Mouse (Mus musculus): ENCODE measurements around the gene Mefv. TPM values are rescaled to one million over a fixed set of nuclear protein-coding genes. Genes with fewer than 3 reads are reported as not detected.

The Mefv gene
- polyA plus RNA-seq (2015; fragmentation: Nextera tagmentation; extraction: Ambion mirVana), result not detected in 2 replicates

- TF ChIP-seq EP300 (optimal IDR thresholded peaks at IDR 0.05), result no peak
- no peak for TF ChIP-seq CTCF (IDR thresholded peaks at IDR 0.05; ENCODE audit: low read depth)
- H3K9me3 ChIP-seq (ENCODE audit: control insufficient read depth, low read length), result no peaks in the 10 kb centered on the region
- no peaks in the 10 kb centered on the region for H3K4me1 ChIP-seq (replicated peaks; ENCODE audit: control insufficient read depth, insufficient read depth)
- ATAC-seq (ENCODE audit: low FRiP score, low TSS enrichment) (no peak), DNase-seq (ENCODE audit: low spot score) (no peak)
- WGBS, result 93% methylated on average over 6 of the region's 6 CpGs
- no peaks in the 10 kb centered on the region for H3K27me3 ChIP-seq (ENCODE audit: control insufficient read depth, insufficient read depth, low read length)
- H3K27ac ChIP-seq (replicated peaks), result no peak within 1 kb of the TSS
- H3K4me3 ChIP-seq (ENCODE audit: low read depth, low read length), result no peak within 1 kb of the TSS
- H3K36me3 ChIP-seq (ENCODE audit: control insufficient read depth, insufficient read depth, low read length), result no peaks in the 10 kb centered on the region
- H3K4me2 ChIP-seq (replicated peaks; ENCODE audit: low read depth), result no peak within 1 kb of the TSS
- H3K9ac ChIP-seq (ENCODE audit: low read length), result no peak within 1 kb of the TSS
Observed at GRCm38 (mm10) chr16:3717980-3718379, at the start of gene Mefv. TSS of gene Mefv (minus strand) at chr16:3718097.

DNA sequence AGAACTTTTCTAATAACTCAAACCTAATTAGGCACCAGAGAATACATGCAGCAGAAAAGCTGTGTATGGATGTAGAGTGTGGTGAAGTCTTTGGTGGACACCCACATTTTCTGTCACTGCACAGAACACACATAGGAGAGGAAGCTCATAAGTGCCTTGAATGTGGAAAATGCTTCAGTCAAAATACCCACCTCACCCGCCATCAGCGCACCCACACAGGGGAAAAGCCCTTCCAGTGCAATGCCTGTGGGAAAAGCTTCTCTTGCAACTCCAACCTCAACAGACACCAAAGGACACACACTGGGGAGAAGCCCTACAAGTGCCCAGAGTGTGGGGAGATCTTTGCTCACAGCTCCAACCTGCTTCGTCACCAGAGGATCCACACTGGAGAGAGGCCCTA, 31.1 kb upstream of the Mefv start:
- no peaks in the 10 kb centered on the region for H3K27me3 ChIP-seq (ENCODE audit: control insufficient read depth, insufficient read depth, low read length)
- TF ChIP-seq EP300 (optimal IDR thresholded peaks at IDR 0.05), result no peak
- no peak for TF ChIP-seq CTCF (IDR thresholded peaks at IDR 0.05; ENCODE audit: low read depth)
- ATAC-seq (ENCODE audit: low FRiP score, low TSS enrichment) (no peak), DNase-seq (ENCODE audit: low spot score) (no peak)
- H3K36me3 ChIP-seq (ENCODE audit: control insufficient read depth, insufficient read depth, low read length), result peaks cover 45% of the 10 kb centered on the region
- 0 out of 2 replicates have a peak, but pooled peaks cover 3% of the 10 kb centered on the region for H3K9me3 ChIP-seq (ENCODE audit: control insufficient read depth, low read length)
- H3K27ac ChIP-seq (replicated peaks), result no peak overlapping the region
- WGBS, result 100% methylated on average over 3 of the region's 3 CpGs
- no peak overlapping the region for H3K4me3 ChIP-seq (ENCODE audit: low read depth, low read length)
- H3K4me1 ChIP-seq (replicated peaks; ENCODE audit: control insufficient read depth, insufficient read depth), result peaks cover 8% of the 10 kb centered on the region
- H3K4me2 ChIP-seq (replicated peaks; ENCODE audit: low read depth), result no peak overlapping the region
- H3K9ac ChIP-seq (ENCODE audit: low read length), result no peak overlapping the region

DNA sequence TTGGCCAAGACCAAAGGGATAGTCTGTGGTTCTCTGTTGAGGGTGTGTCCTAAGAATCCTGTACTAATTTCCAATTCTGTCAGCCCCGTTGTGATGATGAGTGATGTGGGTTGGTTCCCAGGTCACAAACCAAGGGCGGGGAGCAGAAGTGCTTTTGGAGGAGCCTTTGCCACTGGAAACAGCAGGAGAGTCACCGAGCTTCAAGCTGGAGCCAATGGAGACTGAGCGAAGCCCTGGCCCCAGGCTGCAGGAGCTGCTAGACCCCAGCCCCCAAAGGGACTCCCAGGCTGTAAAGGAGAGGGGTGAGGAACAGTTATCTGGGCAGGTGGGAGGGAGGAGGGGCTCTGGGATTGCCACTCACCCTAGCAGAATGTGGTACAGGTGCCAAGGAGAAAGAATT, 27.8 kb upstream of the Mefv start:
- H3K9me3 ChIP-seq (ENCODE audit: control insufficient read depth, low read length), result 0 out of 2 replicates have a peak, but pooled peaks cover 3% of the 10 kb centered on the region
- peak overlapping the region; percentile 93 for H3K4me2 ChIP-seq (replicated peaks; ENCODE audit: low read depth)
- 83% methylated on average over 4 of the region's 4 CpGs for WGBS
- no peaks in the 10 kb centered on the region for H3K27me3 ChIP-seq (ENCODE audit: control insufficient read depth, insufficient read depth, low read length)
- no peak overlapping the region for H3K9ac ChIP-seq (ENCODE audit: low read length)
- 0 out of 2 replicates have a peak overlapping the region, but pooled peaks have one; percentile 84 for H3K4me3 ChIP-seq (ENCODE audit: low read depth, low read length)
- H3K36me3 ChIP-seq (ENCODE audit: control insufficient read depth, insufficient read depth, low read length), result peaks cover 34% of the 10 kb centered on the region
- DNase-seq (ENCODE audit: low spot score), result no peak
- peaks cover 8% of the 10 kb centered on the region for H3K4me1 ChIP-seq (replicated peaks; ENCODE audit: control insufficient read depth, insufficient read depth)
- no peak for ATAC-seq (ENCODE audit: low FRiP score, low TSS enrichment)
- no peak for TF ChIP-seq CTCF (IDR thresholded peaks at IDR 0.05; ENCODE audit: low read depth)
- TF ChIP-seq EP300 (optimal IDR thresholded peaks at IDR 0.05), result no peak
- H3K27ac ChIP-seq (replicated peaks), result no peak overlapping the region

GRCm38 (mm10) chr16:3744186-3744700, 26.3 kb upstream of the Mefv start:
- peak overlapping the region; percentile 85 for H3K9ac ChIP-seq (ENCODE audit: low read length)
- TF ChIP-seq CTCF (IDR thresholded peaks at IDR 0.05; ENCODE audit: low read depth) (peak; percentile 40; the same call in 1 of the 2 replicates), EP300 (optimal IDR thresholded peaks at IDR 0.05) (no peak)
- WGBS, result under 1% methylated on average over 32 of the region's 32 CpGs
- DNase-seq (ENCODE audit: low spot score) (no peak), ATAC-seq (ENCODE audit: low FRiP score, low TSS enrichment) (no peak)
- peak overlapping the region; percentile 84 for H3K4me3 ChIP-seq (ENCODE audit: low read depth, low read length)
- peaks cover 22% of the 10 kb centered on the region for H3K36me3 ChIP-seq (ENCODE audit: control insufficient read depth, insufficient read depth, low read length)
- H3K4me1 ChIP-seq (replicated peaks; ENCODE audit: control insufficient read depth, insufficient read depth), result peaks cover 8% of the 10 kb centered on the region
- peak overlapping the region; percentile 93 for H3K4me2 ChIP-seq (replicated peaks; ENCODE audit: low read depth)
- H3K27me3 ChIP-seq (ENCODE audit: control insufficient read depth, insufficient read depth, low read length), result no peaks in the 10 kb centered on the region
- H3K27ac ChIP-seq (replicated peaks), result peak overlapping the region; percentile 90
- 0 out of 2 replicates have a peak, but pooled peaks cover 3% of the 10 kb centered on the region for H3K9me3 ChIP-seq (ENCODE audit: control insufficient read depth, low read length)

DNA sequence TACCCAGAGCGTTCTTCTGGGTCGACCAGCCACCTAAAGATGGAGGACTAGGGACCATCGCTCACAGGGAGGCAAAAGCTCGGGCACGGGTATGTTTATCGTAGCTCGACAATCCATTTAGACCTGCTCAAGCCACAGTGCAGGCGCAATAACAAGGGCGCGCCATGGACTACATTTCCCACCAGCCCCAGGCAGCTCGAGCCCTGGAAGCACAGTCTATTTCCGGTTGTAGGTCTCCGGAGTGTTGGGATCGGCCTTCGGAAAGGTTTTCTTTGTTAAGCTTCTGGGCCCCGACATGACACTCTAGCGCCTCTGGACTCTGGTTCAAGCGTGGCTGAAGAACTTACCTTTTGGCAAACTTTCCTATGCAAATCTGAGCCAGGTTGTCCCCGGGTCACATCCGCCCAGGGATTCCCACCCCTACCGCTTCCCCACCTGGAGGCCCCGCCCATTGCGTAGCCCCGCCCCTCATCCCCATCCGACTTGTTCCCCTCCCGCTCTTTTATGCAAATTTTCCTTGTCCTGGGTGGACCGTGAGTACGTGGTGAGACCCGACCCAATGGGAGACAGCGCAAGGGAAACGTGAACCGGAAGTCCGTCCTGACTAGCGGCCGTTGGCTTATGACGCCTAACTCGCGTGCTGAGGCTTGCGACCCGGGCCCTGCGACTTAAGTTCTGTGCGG, 25.7 kb upstream of the Mefv start, which contains the start of gene Zfp263:
Zfp263 (plus strand) TSS at position 591 of the 683 bp plus-strand sequence.
- TF ChIP-seq EP300 (optimal IDR thresholded peaks at IDR 0.05), result no peak
- TF ChIP-seq CTCF (IDR thresholded peaks at IDR 0.05; ENCODE audit: low read depth), result no peak; the same call in 1 of the 2 replicates
- Histone ChIP-seq H3K4me1 (replicated peaks; ENCODE audit: control insufficient read depth, insufficient read depth) (peaks cover 8% of the 10 kb centered on the region), H3K27me3 (ENCODE audit: control insufficient read depth, insufficient read depth, low read length) (no peaks in the 10 kb centered on the region), H3K4me2 (replicated peaks; ENCODE audit: low read depth) (peak within 1 kb of the TSS; percentile 93), H3K4me3 (ENCODE audit: low read depth, low read length) (peak within 1 kb of the TSS; percentile 84), H3K9me3 (ENCODE audit: control insufficient read depth, low read length) (no peaks in the 10 kb centered on the region), H3K36me3 (ENCODE audit: control insufficient read depth, insufficient read depth, low read length) (peaks cover 16% of the 10 kb centered on the region), H3K9ac (ENCODE audit: low read length) (peak within 1 kb of the TSS; percentile 85), H3K27ac (replicated peaks) (peak within 1 kb of the TSS; percentile 93)
- DNase-seq (ENCODE audit: low spot score) (peak; percentile 99), ATAC-seq (ENCODE audit: low FRiP score, low TSS enrichment) (peak; percentile 99)
- under 1% methylated on average over 42 of the region's 42 CpGs for WGBS

GRCm38 (mm10) chr16:3742466-3742865, 24.6 kb upstream of the Mefv start:
- 98% methylated on average over 6 of the region's 6 CpGs for WGBS

More at GRCm38 (mm10) chr16:3742466-3742865, 24.6 kb upstream of the Mefv start:
- H3K27me3 ChIP-seq (ENCODE audit: control insufficient read depth, insufficient read depth, low read length), result no peaks in the 10 kb centered on the region
- no peaks in the 10 kb centered on the region for H3K9me3 ChIP-seq (ENCODE audit: control insufficient read depth, low read length)
- H3K4me1 ChIP-seq (replicated peaks; ENCODE audit: control insufficient read depth, insufficient read depth), result peaks cover 8% of the 10 kb centered on the region
- no peak overlapping the region for H3K9ac ChIP-seq (ENCODE audit: low read length)
- no peak for DNase-seq (ENCODE audit: low spot score)
- ATAC-seq (ENCODE audit: low FRiP score, low TSS enrichment), result no peak
- H3K27ac ChIP-seq (replicated peaks), result no peak overlapping the region
- no peak overlapping the region; the same call in 1 of the 2 replicates for H3K4me2 ChIP-seq (replicated peaks; ENCODE audit: low read depth)
- peaks cover 7% of the 10 kb centered on the region; the same call in 1 of the 2 replicates for H3K36me3 ChIP-seq (ENCODE audit: control insufficient read depth, insufficient read depth, low read length)
- TF ChIP-seq EP300 (optimal IDR thresholded peaks at IDR 0.05), result no peak
- TF ChIP-seq CTCF (IDR thresholded peaks at IDR 0.05; ENCODE audit: low read depth), result no peak
- H3K4me3 ChIP-seq (ENCODE audit: low read depth, low read length), result no peak overlapping the region

Measured in stomach, postnatal 0 days (tissue).